Mouse (Mus musculus) adrenal gland, adult 18-20 months (tissue): ENCODE measurements around the gene Pacs1. TPM values are rescaled to one million over a fixed set of nuclear protein-coding genes. Genes with fewer than 3 reads are reported as not detected.

Experiments
- DNase-seq, 2 experiments: peaks; one replicate each; pipeline ENCODE4 v3.0.0; 2021 to 2022; ENCODE audit warnings: low spot score in 2 of 2
- long read RNA-seq, 2 experiments: library from polyadenylated mRNA; stranded (forward); transcript quantifications; one replicate each; pipeline ENCODE4 v2.0.0; 2021
- total RNA-seq, 2 experiments: library from RNA; stranded (reverse); gene quantifications; 1 replicate in 1 of 2; 2 replicates in 1 of 2; pipeline ENCODE4 v1.2.3; 2021

The Pacs1 gene
- 10 to 100 TPM; 15.1 to 20.7 TPM for total RNA-seq
- long read RNA-seq, experiment 1, full-length matches to known transcripts = 15 of 15 reads
- long read RNA-seq, experiment 1, partial matches to known transcripts = 0 of 15 reads
- long read RNA-seq, experiment 1, other reads (novel, unspliced or antisense) = 0 of 15 reads
- long read RNA-seq, experiment 2, partial matches to known transcripts = 2 of 9 reads
- long read RNA-seq, experiment 2, other reads (novel, unspliced or antisense) = 7 of 9 reads

GRCm38 (mm10) chr19:5272801-5273733 lies at the start of gene Pacs1:
TSS of gene Pacs1 (minus strand) at chr19:5273119.
- DNase-seq = peak; percentile 86 to 89

- DNase-seq = no peak
Measured at GRCm38 (mm10) chr19:5313189-5313588, 40.3 kb upstream of the Pacs1 start.

GRCm38 (mm10) chr19:5309025-5309424 lies 36.1 kb upstream of the Pacs1 start:
- DNase-seq = no peak

GRCm38 (mm10) chr19:5306968-5307734 lies 34.2 kb upstream of the Pacs1 start:
- no peak for DNase-seq

- no peak for DNase-seq
Measured at GRCm38 (mm10) chr19:5306279-5306678, 33.4 kb upstream of the Pacs1 start.

- DNase-seq = no peak
Measured at GRCm38 (mm10) chr19:5302455-5302854, 29.5 kb upstream of the Pacs1 start.

- no peak for DNase-seq
Measured at GRCm38 (mm10) chr19:5300588-5300987, 27.7 kb upstream of the Pacs1 start.

- DNase-seq = no peak
Measured at GRCm38 (mm10) chr19:5297903-5298800, 25.2 kb upstream of the Pacs1 start, which contains the start of gene Gal3st3. TSS of gene Gal3st3 (plus strand) at chr19:5298331.

GRCm38 (mm10) chr19:5296630-5297029 lies 23.7 kb upstream of the Pacs1 start:
- DNase-seq = no peak

- peak in 1 of 2 experiments; percentile 42 for DNase-seq
Measured at GRCm38 (mm10) chr19:5295736-5296075, 22.8 kb upstream of the Pacs1 start.

GRCm38 (mm10) chr19:5294972-5295735 lies 22.2 kb upstream of the Pacs1 start, which contains the start of gene Sf3b2:
TSS of gene Sf3b2 (minus strand) at chr19:5295455.
- peak; percentile 93 to 94 for DNase-seq

GRCm38 (mm10) chr19:5278381-5278780 lies 5.5 kb upstream of the Pacs1 start:
- DNase-seq = no peak

GRCm38 (mm10) chr19:5277140-5277539 lies 4.2 kb upstream of the Pacs1 start:
- no peak for DNase-seq

- DNase-seq = no peak
Measured at GRCm38 (mm10) chr19:5276531-5276930, 3.6 kb upstream of the Pacs1 start.

GRCm38 (mm10) chr19:5275736-5276135 lies 2.8 kb upstream of the Pacs1 start:
- no peak for DNase-seq

GRCm38 (mm10) chr19:5274641-5275040 lies 1.7 kb upstream of the Pacs1 start:
- DNase-seq = no peak

GRCm38 (mm10) chr19:5273916-5274315 lies 997 bp upstream of the Pacs1 start:
- DNase-seq = no peak

- DNase-seq = peak; percentile 44 to 48
Measured at GRCm38 (mm10) chr19:5272326-5272795, 558 bp downstream of the Pacs1 start.

GRCm38 (mm10) chr19:5271430-5271829 lies 1.5 kb downstream of the Pacs1 start:
- DNase-seq = no peak
